ENCODE assay signal across 8 mouse cellular contexts in the genomic region with DNA sequence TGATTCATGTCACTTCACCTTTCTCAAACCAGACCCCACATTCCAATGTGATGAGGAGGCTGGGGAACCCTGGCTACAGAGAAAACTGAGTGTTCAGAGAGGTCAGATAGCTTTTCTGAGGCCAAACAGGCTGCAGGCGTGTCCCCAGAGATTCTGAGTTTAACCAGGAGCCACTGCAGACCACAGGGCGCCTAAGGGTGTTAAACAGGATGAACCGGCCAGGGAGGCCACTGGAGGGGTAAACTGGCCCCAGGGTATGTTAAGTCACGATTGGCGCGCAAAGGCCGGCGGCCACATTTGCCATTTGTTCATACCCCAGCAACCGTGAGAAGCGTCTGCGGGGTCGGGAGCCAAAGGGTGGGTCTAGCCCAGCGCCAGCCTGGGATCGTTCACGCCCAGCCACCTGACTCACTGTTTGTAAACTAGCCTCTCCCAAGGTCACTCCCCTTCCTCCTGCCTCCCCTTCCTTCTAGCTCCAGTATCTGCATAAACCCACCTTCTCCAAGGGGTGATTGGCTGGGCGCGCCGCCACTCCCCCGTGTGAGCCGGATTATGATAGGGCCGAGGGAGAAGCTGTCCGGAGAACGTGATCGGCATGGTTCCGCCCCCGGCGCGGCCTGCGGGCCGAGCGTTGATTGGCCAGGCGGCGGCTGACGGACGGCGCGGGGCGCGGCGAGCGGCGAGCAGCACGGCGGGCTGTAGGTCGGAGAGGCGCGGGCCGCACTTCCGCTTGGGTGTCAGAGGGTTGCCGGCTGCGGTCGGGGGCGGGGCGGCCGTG. TPM values are rescaled to one million over a fixed set of nuclear protein-coding genes. Genes with fewer than 3 reads are reported as not detected.
DNase-seq lines count a peak whose midpoint lies in the region; ATAC-seq lines count a peak whose summit lies in the region.

A gene (plus strand): TSS at position 646 of the 778 bp plus-strand sequence.

- H3K4me2 ChIP-seq in hindbrain, embryonic 14.5 days (replicated peaks), result peak within 1 kb of the TSS; percentile 84

- H3K27ac ChIP-seq in hindbrain, embryonic 14.5 days, result peak within 1 kb of the TSS; percentile 87

- no peaks in the 10 kb centered on the region for H3K27me3 ChIP-seq in hindbrain, embryonic 14.5 days (ENCODE audit: control insufficient read depth, insufficient read depth, low read length)

- H3K36me3 ChIP-seq in hindbrain, embryonic 14.5 days (replicated peaks; ENCODE audit: control insufficient read depth, insufficient read depth), result peaks cover 3% of the 10 kb centered on the region; the same call in 1 of the 2 replicates

- no peaks in the 10 kb centered on the region for H3K9me3 ChIP-seq in hindbrain, embryonic 14.5 days (ENCODE audit: control insufficient read depth, low read length)

- under 1% methylated on average over 55 of the region's 55 CpGs for WGBS in hindbrain, embryonic 14.5 days

- peak; percentile 97 for ATAC-seq in hindbrain, embryonic 14.5 days (ENCODE audit: low FRiP score)

- DNase-seq in R1 (ENCODE audit: low read depth, low spot score), result peak; percentile 100
- peak; percentile 100 for DNase-seq in cerebellum, postnatal 25 days
- DNase-seq in frontal cortex, postnatal 25 days (ENCODE audit: low spot score in 2 of 2), result peak; percentile 98 to 100
- peak; percentile 98 for DNase-seq in hindbrain, embryonic 14.5 days (ENCODE audit: low spot score)
- DNase-seq in layer of hippocampus, postnatal 36 days, result peak; percentile 100
- peak; percentile 100 for DNase-seq in lung, postnatal 36 days
- DNase-seq in retina, postnatal 1 day, result peak; percentile 100
- DNase-seq in urinary bladder, adult 18-20 months (ENCODE audit: low spot score in 2 of 2), result peak; percentile 99 to 100

- H3K9ac ChIP-seq in hindbrain, embryonic 14.5 days, result peak within 1 kb of the TSS; percentile 68

- peak within 1 kb of the TSS; percentile 73 for H3K4me3 ChIP-seq in hindbrain, embryonic 14.5 days (replicated peaks; ENCODE audit: low read length)

- H3K4me1 ChIP-seq in hindbrain, embryonic 14.5 days (replicated peaks; ENCODE audit: control insufficient read depth, insufficient read depth, low read length), result peaks cover 42% of the 10 kb centered on the region

RNA-seq across cellular contexts. Expression of the gene that starts here (rescaled TPM):
- polyA plus RNA-seq in hindbrain, embryonic 14.5 days (2014; fragmentation: Nextera tagmentation; extraction: Ambion mirVana), result 73.1 and 79.2 TPM in 2 replicates
- total RNA-seq in layer of hippocampus, postnatal 36 days (2021), result 10 to 100 TPM; 46.0 to 46.8 TPM

Comparison
In these comparisons a context has a peak if more than half of its experiments do, and no peak if none do; other contexts are left out.
1. Peak in every context shown above with its lines: DNase-seq, ATAC-seq, H3K4me3 ChIP-seq and H3K27ac ChIP-seq.